Mouse (Mus musculus): ENCODE results near the gene Mbnl2.

The Mbnl2 gene

DNA sequence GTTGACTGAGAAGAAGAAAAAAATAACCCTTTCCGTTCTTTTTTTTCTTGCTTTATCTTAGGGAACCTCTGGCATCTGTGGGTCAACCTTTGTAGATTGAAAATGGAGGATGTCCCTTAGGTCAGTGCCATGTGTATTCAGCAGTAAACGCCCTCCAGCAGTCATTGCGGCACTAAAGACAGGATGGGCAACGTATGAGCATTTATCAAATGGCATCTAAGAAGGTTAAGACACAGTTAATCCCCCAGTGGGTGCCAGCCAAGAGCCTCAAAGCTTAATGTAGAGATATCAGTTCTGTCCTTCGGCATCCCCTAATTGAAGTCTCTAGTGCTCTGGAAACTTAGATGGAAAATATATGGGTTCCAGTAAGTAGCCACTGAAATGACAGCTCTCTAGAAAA, 723 bp upstream of the Mbnl2 start:
- no peak for DNase-seq (ENCODE audit: low spot score in 2 of 2)

DNA sequence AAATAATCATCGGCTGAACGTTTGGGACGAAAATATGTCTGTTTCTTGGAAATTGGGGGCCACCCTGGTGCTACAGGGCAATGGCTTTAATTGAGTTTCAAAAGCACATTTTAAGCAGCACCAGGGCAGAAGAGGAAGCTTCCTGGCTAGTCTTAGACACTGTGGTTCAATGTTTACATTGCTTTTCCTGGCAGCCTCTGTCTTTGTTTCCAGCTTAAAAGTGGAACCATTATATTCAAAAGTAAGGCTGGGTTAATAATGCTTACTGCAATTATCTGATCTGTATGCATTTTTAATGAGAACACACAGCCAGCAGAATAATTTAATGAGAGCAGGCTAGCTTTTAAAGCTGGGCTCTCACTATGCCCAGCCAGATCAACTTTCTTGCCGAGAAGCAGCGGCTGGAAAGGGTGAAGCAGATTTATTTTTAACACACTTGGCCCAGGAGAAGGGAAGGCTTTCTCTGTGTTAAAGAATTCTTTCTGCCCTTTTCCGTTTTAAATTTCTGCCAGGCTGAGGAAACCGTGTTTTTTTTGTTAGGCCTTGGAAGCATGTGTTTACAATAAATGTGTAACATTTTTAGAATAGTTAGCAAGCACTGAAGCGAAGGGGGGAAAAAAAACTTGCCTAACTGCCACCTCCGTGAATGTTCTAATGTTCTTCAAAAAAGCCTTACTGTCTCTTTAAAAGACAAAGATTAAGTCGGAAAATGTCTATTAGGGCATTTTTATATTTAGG, 1.0 kb downstream of the Mbnl2 start:
- DNase-seq (ENCODE audit: low spot score in 2 of 2) = no peak

DNA sequence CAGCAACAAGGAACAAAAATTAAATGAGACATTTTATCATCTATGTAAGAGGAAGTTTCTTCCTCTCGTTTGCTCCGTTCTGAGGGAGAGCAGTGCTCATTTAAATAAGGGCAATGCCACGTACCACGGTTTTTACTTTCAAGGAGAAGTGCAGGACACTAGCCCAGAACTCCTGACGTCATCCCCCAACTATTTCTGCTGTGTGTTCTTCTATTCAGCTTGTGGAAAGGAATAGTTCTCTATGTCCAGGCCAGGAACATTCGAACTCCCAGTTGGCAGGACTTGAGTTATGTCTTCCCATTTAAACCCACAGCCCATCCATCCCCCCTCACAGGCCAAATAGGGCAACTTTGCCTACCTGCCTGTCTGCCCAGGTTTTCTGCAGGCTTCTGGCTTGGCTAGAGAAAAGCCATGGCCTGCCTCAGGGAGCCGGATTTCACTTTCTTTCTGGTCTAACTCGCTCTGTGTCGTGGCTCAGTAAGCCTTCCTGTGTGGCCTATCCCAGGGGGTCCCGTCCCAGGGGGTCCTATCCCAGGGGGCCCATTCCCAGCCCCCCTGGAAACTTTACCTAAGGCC, 1.7 kb downstream of the Mbnl2 start:
- DNase-seq (ENCODE audit: low spot score in 2 of 2) = no peak

DNA sequence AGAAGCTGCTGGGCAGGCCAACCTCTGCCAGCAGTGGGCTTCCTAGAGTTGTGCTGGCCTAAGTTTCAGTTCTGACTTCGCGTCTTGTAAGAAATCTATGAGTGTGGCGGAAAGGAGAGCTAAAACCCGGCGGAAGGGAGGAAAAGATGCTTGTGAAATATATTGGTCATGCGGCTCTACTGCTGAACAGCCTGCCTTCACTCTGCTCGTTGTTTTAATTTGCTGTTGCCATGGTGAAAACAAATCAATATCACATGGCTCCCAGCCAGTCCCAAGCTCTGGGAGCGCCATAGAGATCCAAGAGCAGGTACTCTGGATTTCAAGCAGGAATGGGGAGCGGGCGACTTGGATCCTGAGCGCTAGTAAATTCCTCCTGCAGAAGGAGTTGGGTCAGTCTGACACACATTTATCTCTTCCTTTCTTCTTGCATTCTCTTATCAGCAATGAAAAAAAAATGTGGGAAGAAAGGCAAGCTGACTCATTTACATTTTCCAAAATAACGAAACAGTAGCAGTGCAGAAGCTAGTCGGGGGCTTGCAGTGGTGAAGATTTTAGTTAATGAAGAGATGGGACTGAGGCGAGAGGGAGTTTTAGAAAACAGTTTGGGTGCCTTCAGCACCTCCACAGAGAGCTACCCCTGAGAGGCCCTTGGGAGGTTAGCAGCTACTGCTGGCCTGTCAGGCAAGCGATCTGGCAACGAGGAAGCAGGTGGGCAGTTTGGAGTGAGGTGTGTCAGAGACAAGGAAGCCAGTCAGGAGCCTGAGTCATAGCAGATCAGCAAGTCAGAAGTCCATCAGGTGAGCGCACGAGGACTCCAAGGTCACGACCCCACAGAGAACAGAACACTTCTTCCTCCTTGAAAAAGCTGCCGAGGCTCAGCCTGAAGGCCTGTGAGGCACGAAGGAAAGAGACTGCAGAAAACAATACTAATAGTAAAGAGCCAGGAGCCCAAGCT, 3.1 kb downstream of the Mbnl2 start:
- DNase-seq (ENCODE audit: low spot score in 2 of 2) = no peak

DNA sequence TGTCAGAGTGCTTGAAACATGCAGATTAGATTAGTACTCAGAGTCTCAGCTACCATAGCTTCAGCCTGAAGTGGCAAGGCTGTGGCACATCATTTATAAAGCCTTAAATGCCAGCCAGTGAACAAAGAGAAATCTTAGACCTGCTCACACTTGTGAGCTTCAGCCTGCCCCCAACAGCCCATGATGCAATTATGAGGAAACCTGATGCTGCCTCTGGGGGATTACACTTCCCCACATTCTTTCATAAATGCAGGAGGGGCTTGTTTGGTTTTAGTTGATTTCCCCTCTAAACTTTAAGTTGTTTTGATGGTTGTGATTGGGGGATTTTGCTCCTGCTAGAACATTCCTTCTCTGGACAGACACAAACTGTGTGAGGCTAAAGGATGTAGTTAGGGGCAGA, 4.7 kb downstream of the Mbnl2 start:
- no peak for DNase-seq (ENCODE audit: low spot score in 2 of 2)

DNA sequence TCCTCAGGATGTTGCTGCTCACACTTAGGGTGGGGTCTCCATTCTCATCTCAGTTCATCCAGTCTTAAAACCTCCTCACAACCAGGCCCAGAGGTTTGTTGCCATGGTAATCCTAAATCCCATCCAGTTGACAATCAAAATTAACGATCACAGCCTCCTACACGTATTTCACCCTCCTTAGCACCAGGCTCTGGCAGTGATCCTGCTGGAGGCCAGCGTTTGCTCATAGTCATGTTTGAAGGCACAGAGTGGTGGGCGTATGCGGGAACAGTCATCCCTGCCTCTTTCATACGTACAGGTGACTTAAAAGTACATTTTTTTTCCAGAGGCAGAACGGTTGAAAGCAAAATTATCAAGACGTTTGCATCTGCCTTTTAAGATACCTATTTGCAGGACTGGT, 8.3 kb downstream of the Mbnl2 start:
- peak; percentile 61 to 71 for DNase-seq (ENCODE audit: low spot score in 2 of 2)

DNA sequence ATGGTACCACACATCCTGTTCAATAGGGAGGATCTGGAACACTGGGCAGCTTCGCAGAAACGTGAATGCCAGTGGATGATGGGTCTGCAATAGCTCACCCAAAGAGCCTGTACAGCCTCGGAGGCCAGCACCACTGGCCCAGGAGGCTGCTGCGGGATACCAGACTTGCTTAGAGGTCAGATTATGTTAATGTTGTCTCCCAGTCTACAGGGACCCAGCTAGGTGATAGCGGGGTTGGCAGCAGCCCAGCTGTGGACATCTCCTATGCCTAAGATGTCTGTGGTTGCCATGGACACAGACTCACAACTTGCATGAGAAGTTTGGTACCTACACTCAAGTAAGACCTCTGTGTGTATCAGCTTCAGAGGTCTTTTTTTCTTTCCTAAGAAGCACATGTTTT, 9.0 kb downstream of the Mbnl2 start:
- no peak for DNase-seq (ENCODE audit: low spot score in 2 of 2)

DNA sequence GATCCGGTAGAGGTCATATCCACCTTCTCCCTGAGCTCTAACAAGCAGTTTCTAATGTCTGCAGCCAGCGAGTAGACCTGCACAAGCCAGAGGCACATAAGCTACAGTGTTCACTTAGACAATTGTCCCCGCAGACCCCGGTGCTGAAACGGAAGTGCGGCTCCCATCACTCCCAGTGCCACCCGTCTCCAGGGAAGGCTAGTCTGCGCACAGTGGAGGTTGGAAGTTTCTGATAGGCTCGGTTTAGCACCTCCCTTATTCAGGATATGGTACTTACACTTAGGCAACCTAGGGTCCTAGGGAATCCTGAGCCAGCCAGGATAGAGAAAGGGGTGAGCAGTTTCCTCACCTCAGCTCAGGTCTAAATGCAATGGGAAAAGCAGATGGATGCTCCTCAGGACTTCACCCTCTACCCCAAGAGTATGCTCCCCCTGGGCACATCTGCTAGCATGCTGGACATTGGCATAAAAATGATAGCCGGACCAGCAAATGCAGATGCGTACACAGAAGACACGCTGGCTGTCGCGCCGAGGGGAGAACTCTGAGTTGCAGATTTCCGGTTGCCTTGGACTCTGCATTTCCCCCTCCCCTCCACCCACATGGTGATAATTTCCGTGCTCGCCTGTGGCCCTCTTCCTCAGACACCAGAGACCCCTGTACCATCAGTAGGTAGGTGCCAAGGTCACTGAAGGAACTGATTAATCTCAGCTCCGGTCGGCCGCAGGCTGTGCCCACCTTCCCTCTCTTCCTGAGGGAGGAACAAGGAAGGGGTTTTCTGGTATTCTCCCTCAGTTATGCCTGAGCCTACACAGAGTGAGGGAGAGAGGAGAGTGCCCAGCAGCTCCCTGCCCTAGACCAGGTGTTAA, 11.9 kb downstream of the Mbnl2 start:
- no peak for DNase-seq (ENCODE audit: low spot score in 2 of 2)

DNA sequence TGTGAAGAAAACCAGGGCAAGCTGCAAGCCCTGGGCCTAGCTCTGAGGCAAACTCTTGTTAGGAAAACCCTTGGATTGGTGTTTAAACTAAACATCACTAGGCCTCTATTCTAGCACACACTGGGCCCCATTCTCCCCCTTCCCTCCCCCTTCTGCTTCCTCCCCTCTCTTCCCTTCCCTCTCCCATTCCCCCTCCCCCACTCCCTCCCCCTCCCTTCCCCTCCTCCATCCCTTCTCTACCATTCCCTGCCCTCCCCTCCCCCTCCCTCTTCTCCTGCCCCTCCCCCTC, 12.5 kb downstream of the Mbnl2 start:
- no peak for DNase-seq (ENCODE audit: low spot score in 2 of 2)

DNA sequence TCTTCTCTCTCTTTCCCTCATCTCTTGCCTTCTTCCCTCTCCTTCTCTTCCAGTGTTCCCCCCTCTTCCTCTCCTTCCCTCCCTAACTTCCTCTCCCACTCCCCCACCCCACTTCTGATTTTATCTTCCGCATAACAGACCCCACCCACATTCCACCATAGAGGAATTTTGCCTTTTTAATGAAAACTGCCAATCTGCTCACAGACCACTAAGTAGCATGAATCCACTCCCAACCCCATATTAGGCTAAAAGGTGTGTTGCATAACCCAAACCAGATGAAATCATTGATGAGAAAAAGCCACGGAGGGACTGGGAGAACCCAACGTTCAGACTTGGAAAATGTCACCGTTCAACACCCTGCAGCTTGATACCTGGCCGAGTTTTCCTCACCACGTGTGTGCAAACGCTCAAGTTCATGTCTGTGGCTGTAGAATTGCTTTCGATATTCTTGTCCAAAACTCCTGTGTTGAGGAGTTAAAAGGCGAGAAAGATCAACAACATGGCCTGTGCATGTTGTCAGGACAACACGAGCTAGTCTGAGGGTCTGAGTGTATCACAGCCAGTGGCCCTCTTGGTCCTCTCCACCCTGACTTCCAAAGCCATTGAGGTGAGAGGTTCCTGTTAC, 13.0 kb downstream of the Mbnl2 start:
- DNase-seq (ENCODE audit: low spot score in 2 of 2) = no peak

DNA sequence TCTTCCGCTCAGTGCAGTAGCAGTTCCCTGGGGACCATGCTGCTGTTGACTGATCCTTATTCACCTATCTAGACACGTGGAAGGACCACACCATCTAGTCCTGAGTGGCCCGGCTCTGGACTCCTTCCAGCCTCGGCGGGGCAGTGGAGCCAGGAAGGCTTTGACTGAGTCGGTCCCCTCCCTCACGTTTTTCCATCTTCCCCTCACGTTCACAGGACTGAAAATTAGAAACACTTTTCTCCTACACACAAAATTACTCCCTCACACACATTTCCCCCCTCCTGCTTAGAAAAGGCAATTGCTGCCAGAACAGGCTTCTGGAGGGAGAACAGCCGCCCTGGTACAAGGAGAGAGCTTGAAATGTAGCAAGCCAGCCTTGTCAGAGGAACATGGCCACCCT, 13.6 kb downstream of the Mbnl2 start:
- DNase-seq (ENCODE audit: low spot score in 2 of 2) = no peak

DNA sequence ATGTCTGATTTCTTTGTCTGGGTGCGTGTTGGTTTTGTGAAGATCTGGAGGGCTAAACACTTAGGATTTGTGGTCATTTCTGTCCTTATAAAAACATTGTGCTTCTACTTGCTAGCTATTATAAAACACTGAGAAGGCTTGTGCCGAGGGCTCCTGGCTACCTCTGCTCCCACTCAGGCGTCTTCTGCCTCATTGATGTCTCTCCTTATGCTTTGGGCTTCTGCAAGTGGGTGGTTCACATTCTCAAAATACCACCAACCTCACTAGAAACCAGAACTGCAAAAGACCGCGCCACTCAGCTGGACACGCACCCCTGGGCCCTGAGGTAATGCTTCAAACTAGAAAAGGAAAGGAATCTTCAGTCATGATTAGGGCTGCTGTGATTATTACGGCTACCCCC, 14.1 kb downstream of the Mbnl2 start:
- DNase-seq (ENCODE audit: low spot score in 2 of 2) = no peak

DNA sequence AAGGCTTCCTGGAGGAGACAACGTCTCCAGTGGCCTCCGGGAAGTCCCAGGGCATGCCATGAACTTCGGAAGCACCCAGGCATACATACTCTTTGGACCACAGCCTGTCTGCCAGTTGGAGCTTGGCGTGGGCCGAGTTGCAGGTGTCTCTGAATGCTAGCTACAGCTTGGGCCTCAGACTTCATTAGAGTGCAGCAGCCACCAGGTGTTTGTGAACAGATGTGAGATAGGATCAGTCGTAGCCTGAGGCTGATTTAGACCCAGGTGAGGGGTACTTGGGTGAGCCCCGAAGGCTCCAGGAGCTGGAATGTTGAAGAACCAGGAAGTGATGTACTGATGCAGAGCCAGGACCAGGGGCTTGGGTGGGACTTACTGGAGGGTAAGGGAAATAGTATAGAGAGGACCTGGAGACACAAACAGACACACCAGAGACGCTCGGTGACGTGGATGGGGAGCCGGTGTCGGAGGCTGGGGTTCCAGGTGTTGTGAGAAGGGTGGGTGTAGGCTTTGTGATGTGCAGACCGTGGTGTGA, 15.8 kb downstream of the Mbnl2 start:
- DNase-seq (ENCODE audit: low spot score in 2 of 2) = no peak

DNA sequence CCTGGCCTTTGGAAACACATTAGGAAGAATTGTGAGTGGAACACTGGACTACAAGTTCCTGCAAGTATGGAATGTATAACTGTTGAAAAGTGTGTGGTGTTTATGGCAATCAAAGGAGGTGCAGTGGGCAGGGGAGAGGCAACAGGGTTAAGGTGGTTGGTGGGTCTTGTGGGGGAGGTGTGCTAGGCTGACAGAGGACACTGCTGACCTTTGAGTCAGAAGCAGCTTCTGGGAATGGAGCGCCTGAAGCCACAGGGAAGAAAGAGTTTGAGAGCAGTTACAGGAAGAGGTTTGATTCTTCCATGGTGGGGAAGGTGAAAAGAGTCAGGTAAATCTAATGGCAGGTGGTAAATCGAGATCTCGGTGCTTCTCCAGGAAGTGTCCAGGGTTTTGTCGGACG, 16.7 kb downstream of the Mbnl2 start:
- no peak for DNase-seq (ENCODE audit: low spot score in 2 of 2)

DNA sequence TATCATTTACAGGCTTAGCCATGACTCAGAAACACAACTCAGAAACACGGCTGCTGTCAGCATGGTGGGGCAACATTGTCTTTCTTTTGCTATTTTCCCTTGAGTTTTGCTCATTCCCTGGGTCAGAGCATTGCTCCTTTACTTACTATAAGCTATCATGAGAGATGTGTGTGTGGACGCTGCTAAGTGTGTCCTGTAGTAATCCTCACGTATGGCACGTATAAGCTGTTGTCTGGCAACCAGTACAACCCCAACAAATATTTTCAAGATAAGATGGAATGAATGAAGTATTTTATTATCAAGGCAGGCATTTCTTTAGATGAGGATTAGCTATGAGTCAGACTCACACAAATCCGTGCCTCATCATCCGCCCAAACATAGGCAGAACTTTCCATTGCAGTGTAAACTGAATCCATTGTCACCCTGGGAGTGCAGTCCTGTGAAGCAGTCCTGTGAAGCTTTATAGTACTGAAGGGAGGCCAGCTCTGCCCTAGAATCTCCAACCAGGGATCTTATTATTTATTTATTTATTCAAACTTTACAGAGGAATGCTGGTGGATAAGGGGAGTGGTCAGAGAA, 17.2 kb downstream of the Mbnl2 start:
- DNase-seq (ENCODE audit: low spot score in 2 of 2) = no peak

DNA sequence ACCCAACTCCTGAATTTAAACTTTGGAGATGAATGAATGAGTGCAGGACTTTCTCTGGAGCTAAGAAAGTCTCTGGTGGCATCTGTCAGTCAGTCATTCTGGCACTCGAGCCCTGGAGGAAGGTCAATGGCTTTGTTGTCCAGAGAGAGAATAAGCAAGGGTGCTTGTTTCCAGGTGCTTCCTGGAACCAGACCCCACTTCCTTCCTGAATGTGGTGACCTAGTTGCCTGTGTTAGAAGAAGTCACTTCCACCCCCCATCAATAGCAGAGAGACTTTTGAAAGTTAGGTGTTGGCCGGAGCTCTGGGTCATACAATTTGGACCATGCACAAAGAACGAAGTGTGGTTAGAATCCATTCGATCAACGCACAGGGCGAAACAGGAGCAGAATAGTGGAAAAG, 19.0 kb downstream of the Mbnl2 start:
- DNase-seq (ENCODE audit: low spot score in 2 of 2) = no peak

DNA sequence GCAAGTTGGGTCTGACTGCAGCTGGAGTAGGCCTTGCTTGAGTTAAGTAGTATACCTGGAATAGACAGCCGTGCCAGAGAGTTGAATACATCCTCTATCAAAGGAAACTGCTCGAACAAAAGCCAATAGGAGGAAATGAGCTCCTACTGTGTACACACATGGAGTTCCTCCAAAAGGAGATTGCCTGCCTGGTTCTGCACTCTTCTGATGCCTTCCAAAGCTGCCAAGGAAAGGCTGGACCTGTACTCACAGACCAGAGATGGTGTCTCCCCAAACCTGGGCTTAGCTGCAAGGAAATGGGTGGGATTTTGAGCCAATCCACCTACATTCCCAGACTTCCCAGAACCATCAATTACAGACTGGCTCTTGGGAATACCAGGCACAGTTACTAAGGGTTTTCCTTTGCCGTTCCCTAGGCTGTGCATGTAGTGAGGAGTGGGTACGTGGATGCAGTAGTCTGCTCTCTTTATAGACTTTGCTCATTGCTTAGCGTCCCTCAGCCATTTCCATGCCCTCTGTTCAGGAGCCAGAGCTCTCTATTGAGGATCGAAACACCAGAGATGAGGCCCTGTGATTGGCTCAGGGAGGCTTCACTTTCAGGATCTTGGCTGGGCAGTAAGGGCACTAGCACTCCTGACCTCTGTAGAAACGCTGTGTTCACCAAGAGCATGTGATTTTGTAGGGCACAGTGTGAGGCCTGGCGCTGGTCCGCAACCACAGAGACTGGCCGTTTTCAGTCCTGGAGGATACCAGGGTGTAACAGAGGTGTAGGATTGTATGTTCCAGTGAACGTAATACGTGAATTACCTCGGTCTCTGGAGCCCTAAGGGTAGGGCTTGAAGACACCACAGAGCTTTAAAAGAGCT, 20.1 kb downstream of the Mbnl2 start:
- no peak for DNase-seq (ENCODE audit: low spot score in 2 of 2)

DNA sequence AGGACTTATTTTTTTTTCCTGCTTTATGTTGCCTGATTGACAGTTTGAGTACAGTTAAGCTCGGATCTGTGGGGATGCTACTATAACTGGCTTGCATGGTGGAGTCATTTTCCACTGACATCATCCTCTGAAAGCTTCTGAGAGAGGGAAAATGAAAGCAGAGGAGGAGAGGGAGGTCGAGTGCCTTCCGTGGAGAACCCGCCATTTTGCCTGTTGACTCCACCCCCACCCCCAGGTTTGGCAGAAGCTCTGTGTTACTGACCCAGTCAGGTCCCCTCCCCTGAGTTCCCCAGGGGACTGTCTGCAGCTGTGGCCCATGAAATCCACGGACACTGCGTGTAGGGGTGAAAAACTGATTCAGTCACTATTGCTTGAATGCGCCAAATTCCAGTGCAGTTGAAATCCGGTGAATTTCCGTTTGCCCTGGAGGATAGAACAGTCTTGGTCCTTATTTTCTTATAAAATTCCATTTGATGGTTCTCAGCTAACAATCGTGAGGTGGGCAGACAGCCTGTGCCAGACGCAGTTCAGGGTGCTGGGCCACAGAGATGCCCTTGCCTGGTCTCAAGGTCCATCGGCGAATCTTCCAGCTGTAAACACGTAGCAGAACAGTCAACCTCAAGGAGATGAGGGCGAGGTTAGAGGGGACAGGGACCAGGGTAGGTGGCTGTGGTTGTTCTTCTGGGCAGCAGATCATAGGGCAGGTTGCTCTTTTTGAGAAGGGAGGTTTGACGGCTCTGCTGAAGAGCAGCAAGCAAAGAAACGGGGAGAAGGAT, 20.9 kb downstream of the Mbnl2 start:
- no peak for DNase-seq (ENCODE audit: low spot score in 2 of 2)

DNA sequence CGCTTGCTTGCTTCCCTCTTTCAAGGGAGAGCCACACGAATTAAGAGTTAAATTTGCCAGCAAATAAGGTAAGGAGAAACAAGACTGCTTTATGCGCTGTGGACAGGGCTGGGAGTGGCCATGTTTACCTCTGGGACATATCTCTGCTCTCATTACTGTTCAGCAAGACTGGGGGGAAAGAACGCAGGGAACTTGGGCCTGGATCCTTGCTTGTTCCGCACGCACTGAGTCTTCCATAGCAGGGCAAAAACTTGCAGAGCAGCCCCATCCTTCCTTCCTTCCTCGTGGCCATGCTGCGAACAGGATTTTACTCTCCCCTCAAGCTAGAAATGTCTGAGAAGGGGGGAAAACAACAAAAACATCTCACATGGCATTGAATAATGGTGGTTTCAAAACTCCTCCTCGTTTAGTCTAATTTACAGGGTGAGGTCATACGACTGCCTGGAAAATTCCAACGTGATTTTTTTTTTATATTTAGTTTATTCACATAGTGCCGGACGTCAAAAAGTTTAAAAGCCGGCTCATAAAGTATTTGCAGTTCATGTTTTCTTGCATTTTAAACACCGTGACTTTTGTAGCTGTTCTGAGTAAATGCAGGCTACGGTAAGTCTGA, 21.8 kb downstream of the Mbnl2 start:
- no peak for DNase-seq (ENCODE audit: low spot score in 2 of 2)
